Mouse (Mus musculus): ENCODE results near the gene Samsn1.

DNA sequence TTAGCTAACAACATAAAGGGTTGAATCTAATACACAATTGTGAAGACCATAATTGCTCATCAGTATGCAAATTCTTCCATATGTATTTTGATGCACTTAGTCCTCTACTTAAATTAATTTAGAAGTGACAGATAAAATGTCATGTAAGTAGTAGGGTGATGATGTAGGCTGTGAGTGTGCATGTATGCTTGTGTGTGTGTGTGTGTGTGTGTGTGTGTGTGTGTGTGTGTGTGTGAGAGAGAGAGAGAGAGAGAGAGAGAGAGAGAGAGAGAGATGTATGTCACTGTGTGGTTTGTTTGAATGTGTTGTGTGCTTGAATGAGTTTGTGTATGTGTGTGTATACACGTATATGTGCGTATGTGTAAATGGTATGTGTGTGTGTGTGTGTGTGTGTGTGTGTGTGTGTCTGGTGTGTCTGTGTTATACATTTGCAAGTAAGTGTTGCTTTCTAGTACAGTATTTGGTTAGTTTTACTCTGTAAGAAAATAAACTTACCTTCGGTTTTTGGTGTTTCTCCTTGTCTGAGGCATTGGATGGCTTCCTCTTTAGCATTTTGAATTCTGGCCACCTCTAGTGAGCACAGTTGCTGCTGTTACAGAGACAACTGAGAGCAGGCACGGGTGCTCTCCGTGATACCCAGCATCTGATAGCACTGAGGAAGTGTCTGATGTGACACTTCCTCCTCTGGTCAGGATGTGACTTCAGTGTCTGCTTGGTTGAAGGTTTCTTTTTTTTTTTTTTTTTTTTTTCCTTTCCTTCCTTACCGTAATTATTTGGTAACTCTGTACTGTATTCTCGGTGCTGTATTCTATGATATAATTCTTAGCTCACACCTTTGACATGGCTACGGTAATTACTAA is 113.2 kb downstream of the Samsn1 start:
- TF ChIP-seq POLR2A (IDR thresholded peaks at IDR 0.05; ENCODE audit: borderline replicate concordance, extremely low read depth, insufficient read depth, insufficient read length, poor library complexity, severe bottlenecking) (no peak), CTCF (IDR thresholded peaks at IDR 0.05; ENCODE audit: borderline replicate concordance, extremely low read depth, insufficient read depth, insufficient read length) (no peak)
